Mouse (Mus musculus): ENCODE measurements around the gene Six1.
"Not testable (repeated sequence)": the region's sequence is repeated elsewhere in the genome, so short reads cannot be mapped to it uniquely, and the experiment has no call there.

Gene Six1

GRCm38 (mm10) chr12:73034901-73035895, 18.5 kb downstream of the Six1 start:
- peak; percentile 69 for DNase-seq (ENCODE audit: extremely low spot score, low spot score)

- no peak for DNase-seq (ENCODE audit: extremely low spot score, low spot score)
Measured at GRCm38 (mm10) chr12:73032665-73033064, 21.0 kb downstream of the Six1 start.

- DNase-seq (ENCODE audit: extremely low spot score, low spot score), result no peak
Measured at GRCm38 (mm10) chr12:73031315-73031714, 22.4 kb downstream of the Six1 start.

- DNase-seq (ENCODE audit: extremely low spot score, low spot score), result no peak
Measured at GRCm38 (mm10) chr12:73025490-73025889, 28.2 kb downstream of the Six1 start.

DNA sequence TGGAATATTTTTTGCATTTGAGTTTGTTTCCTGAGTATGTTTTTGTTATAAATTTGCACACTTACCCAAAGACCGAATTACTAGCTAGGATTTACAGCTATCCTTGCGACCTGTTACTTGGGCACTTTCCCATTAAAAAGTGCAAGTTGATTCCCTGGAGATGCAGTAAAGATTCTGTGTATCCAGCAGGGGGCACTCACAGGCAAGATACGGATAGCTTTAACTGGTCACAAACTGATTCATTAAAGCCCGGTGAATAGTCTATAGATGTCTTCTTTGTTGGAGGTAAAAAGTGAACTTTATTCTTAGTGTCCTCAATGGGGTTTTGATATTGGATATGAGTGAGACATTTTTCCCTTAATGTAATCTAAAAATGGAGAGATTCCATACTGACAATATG, 32.7 kb downstream of the Six1 start:
- DNase-seq (ENCODE audit: extremely low spot score, low spot score), result peak; percentile 62

- DNase-seq (ENCODE audit: extremely low spot score, low spot score), result no peak
Measured at GRCm38 (mm10) chr12:73020422-73020821, 33.3 kb downstream of the Six1 start.

DNA sequence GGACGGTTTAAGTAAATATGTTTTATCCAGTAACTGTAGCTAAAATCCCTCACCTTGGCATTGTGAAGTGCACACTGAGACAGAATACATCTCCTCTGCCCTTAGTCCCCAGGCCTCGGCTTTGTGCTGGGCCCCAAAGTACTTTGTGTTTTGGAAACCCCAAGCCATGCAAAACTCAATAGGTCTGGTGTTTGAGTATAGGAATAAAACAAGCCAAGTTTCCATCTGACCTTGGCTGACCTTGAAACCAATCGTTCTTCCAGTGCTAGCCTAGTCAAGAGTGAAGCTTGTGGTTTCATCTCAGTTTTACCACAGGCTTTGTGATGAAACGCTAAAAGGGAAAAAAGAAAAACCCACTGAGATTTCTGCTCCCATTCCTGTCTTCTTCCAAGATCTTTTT, 34.8 kb downstream of the Six1 start:
- DNase-seq (ENCODE audit: extremely low spot score, low spot score), result no peak

DNA sequence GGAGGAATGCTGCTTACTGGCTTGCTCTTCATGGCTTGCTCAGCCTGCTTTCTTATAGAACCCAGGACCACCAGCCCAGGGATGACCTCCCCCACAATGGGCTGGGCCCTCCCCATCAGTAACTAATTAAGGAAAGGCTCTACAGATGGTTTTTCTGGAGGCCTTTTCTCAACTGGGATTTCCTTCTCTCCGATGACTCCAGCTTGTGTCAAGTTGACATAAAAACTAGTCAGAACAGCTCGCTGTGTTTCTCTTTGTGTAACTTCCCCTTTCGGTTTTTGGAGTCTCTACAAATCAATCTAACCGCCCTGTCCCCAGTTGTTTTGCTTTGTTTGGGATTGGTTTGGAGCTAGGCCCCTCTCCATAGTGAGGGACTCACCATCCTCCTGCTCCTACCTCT, 37.5 kb downstream of the Six1 start:
- no peak for DNase-seq (ENCODE audit: extremely low spot score, low spot score)

GRCm38 (mm10) chr12:73014311-73014710, 39.4 kb downstream of the Six1 start:
- no peak for DNase-seq (ENCODE audit: extremely low spot score, low spot score)

DNA sequence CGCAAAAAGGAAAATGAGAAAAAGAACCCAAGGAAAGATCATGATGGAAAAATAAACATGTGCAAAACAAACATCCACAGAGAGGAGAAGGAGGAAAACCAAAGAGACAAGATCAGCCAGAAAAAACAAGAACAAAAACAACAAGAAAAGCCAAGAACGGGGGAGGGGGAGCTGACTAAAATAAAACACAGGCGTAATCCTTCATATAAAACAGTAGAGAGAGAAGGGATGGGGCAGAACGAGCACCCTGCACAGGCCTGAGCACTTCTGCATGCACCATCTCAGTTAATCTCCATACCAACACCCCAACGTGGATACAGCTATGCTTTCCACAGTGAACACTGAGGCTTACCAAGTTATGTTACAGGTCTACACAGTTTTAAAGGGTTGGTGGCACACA, 40.9 kb downstream of the Six1 start:
- no peak for DNase-seq (ENCODE audit: extremely low spot score, low spot score)

GRCm38 (mm10) chr12:73012136-73012785, 41.4 kb downstream of the Six1 start:
- no peak for DNase-seq (ENCODE audit: extremely low spot score, low spot score)

DNA sequence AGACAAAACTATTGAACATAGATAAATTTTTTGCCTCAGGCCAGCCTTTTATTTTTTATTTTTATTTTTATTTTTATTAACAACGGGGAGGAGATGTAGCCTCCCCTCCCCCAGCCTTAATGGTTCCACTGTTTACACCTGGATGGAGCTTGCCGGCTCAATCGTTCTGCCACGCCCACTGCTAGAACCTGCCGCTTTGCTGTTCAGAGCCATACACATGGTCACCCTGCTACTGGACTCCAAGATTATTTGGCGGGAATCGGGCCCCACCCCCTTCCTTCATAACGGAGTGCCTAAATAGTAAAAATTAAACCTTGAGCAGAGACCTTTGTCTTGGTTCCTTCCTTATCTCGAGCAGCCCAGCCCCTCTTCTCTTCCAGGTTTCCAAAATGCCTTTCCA, 50.8 kb downstream of the Six1 start:
- DNase-seq (ENCODE audit: extremely low spot score, low spot score), result not testable (repeated sequence)

DNA sequence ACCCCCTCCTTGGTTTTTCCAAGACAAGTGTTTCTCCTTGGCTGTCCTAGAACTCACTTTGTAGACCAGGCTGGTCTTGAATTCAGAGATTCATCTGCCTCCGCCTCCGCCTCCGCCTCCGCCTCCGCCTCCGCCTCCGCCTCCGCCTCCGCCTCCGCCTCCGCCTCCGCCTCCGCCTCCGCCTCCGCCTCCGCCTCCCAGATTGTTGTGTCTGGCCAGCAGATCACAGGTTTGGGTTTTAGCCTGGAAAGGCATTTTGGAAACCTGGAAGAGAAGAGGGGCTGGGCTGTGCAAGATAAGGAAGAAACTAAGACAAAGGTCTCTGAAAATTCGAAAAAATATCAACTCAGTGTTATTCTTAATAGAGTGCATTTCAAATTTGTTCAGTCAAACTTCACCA, 51.4 kb downstream of the Six1 start:
- DNase-seq (ENCODE audit: extremely low spot score, low spot score), result not testable (repeated sequence)

DNA sequence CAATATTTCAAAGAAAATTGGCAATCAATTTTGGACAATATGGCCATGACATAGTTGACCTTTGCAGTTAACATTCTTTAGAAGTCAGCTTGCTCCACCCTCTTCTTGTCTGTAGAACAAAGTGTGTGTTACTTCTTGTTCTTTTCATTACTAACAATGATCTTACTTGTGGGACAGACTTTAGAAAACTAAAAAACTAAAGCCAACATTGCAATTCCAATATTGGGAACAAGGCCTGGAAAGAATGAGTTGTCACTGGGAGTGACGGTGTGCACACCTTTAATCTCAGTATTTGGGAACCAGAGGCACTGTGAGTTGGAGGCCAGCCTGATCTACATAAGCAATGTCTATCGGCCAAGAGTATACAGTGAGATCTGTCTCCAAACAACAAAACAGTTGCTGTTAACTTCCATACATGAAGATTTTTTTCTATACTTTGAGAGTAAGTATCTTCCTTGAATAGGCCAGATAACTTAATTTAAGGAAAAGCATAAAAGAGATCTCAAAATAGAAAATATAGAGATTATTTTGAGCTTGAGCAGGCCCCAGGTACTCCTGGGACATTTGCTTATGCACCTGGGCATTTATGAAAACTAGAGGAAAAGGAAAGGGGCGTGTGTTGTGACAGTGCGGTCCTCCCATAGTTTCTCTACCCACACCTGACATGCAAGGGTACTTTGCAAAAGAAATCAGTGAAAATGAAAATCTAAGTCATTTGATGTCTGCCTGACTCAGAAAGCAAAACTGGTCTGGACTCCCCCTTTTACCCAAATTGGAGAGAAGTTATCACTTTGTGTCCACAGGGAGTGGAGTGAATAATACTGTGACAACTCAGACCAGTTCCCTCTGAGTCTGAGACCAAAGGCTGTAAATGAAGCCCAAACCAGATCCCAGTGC, 55.3 kb downstream of the Six1 start:
- no peak for DNase-seq (ENCODE audit: extremely low spot score, low spot score)

DNA sequence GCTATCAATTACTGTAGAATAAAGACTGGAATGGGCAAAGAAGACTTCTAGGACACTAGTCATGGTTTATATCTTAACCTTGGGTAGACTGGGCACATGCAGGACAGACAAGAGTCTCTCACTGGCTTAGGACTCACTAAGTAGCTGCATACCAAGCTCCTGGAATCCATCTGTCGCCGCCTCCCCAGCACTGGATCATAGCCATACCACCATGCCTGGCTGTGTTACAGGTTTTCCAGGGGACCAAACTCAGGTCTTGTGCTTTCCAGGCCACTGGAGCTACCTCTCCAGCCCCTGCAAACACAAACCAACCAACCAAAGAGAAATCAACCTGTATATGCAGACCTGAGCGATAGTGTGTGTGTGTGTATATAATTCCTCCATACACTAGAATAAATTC, 57.0 kb downstream of the Six1 start:
- DNase-seq (ENCODE audit: extremely low spot score, low spot score), result no peak

Measured in neural tube, embryonic 10.5 days (tissue).